Mouse (Mus musculus) embryonic facial prominence, embryonic 14.5 days (tissue): ENCODE measurements around the gene Zdhhc18. TPM values are rescaled to one million over a fixed set of nuclear protein-coding genes. Genes with fewer than 3 reads are reported as not detected.

Source experiments
- ATAC-seq: fragments of 200-750 bp; cut with Nextera tagmentation; 2 replicates; pipeline ENCODE4 v1.8.0; 2017; ENCODE audit warnings: low read depth, moderate number of reproducible peaks, moderate TSS enrichment
- DNase-seq: peaks from one replicate; pipeline ENCODE4 v3.0.0-alpha.2; 2015; ENCODE audit warnings: low spot score
- H3K27ac ChIP-seq: fragments of 300-500 bp; sonication (generic); replicated peaks from 2 replicates; pipeline ENCODE4 v1.5.1; 2014; ENCODE audit warnings: low read depth, mild to moderate bottlenecking, low read length, moderate library complexity
- H3K27me3 ChIP-seq: fragments of 300-500 bp; sonication (generic); replicated peaks from 2 replicates; pipeline ENCODE4 v1.6.1; 2014; ENCODE audit warnings: low read length; ENCODE audit not compliant: control insufficient read depth, insufficient read depth
- H3K36me3 ChIP-seq: fragments of 300-500 bp; sonication (generic); 2 replicates; pipeline ENCODE4 v1.6.1; 2014; ENCODE audit warnings: low read length, mixed read lengths; ENCODE audit not compliant: control insufficient read depth, insufficient read depth
- H3K4me1 ChIP-seq: fragments of 300-500 bp; sonication (generic); 2 replicates; pipeline ENCODE4 v1.6.1; 2014; ENCODE audit warnings: antibody characterized with exemption, low read length; ENCODE audit not compliant: control insufficient read depth, insufficient read depth
- H3K4me2 ChIP-seq: fragments of 300-500 bp; sonication (generic); 2 replicates; pipeline ENCODE4 v1.6.1; 2014; ENCODE audit warnings: low read depth, mild to moderate bottlenecking, low read length, moderate library complexity, mixed read lengths
- H3K4me3 ChIP-seq: fragments of 300-500 bp; sonication (generic); 2 replicates; pipeline ENCODE4 v1.5.1; 2014; ENCODE audit warnings: low read depth, mild to moderate bottlenecking, low read length
- H3K9ac ChIP-seq: fragments of 300-500 bp; sonication (generic); 2 replicates; pipeline ENCODE4 v1.6.1; 2014; ENCODE audit warnings: low read depth, mild to moderate bottlenecking, low read length, moderate library complexity, mixed read lengths
- H3K9me3 ChIP-seq: fragments of 300-500 bp; sonication (generic); 2 replicates; pipeline ENCODE4 v1.6.1; 2016; ENCODE audit warnings: low read length; ENCODE audit not compliant: control insufficient read depth
- WGBS: fragments of 180-500 bp; shearing (Covaris S2); extraction: QIAGEN DNeasy Blood & Tissue Kit; methylation state at CpG from one replicate; pipeline ENCODE4 v1.1.7; 2014; 5-methylcytosine and 5-hydroxymethylcytosine counted together
- microRNA-seq: library from miRNA; unstranded; fragments of <30 nt; microRNA quantifications from one replicate; pipeline ENCODE4, GENCODE M21; 2016; ENCODE audit warnings: borderline number of aligned reads
- polyA plus RNA-seq: library from polyadenylated mRNA; unstranded; fragments of >200 nt; fragmentation: Nextera tagmentation; extraction: Ambion mirVana; gene quantifications from 2 replicates; pipeline ENCODE4 v1.2.1, GENCODE M21; 2014

Gene Zdhhc18
- polyA plus RNA-seq, 1 experiment from 2014 or later, result 2.1 TPM

GRCm38 (mm10) chr4:133559846-133560245 lies 90.1 kb downstream of the Zdhhc18 start:
- H3K9ac ChIP-seq, result no peak overlapping the region
- ATAC-seq (no peak), DNase-seq (no peak)
- no peak overlapping the region for H3K27ac ChIP-seq
- H3K9me3 ChIP-seq, result no peaks in the 10 kb centered on the region
- H3K27me3 ChIP-seq, result no peaks in the 10 kb centered on the region
- 60% methylated on average over 4 of the region's 4 CpGs for WGBS
- H3K4me1 ChIP-seq, result no peaks in the 10 kb centered on the region
- H3K4me2 ChIP-seq, result no peak overlapping the region
- no peak overlapping the region for H3K4me3 ChIP-seq
- H3K36me3 ChIP-seq, result no peaks in the 10 kb centered on the region

GRCm38 (mm10) chr4:133557041-133557717 lies 92.8 kb downstream of the Zdhhc18 start:
- WGBS, result 30% methylated on average over 10 of the region's 10 CpGs
- H3K4me1 ChIP-seq, result no peaks in the 10 kb centered on the region
- H3K9ac ChIP-seq, result no peak overlapping the region
- DNase-seq, result no peak
- H3K4me2 ChIP-seq, result no peak overlapping the region
- no peaks in the 10 kb centered on the region for H3K27me3 ChIP-seq
- no peak overlapping the region for H3K4me3 ChIP-seq
- no peaks in the 10 kb centered on the region for H3K9me3 ChIP-seq
- no peak for ATAC-seq
- no peaks in the 10 kb centered on the region for H3K36me3 ChIP-seq
- no peak overlapping the region for H3K27ac ChIP-seq

Small RNAs within 50 kb of the gene (microRNA-seq; reads per million reads assigned to microRNA genes)
- not detected for gene Gm23158

Other genes with a start within 250 kb of the Zdhhc18 start
- 1.4 and 2.8 TPM in 2 replicates for gene Tent5b, start 170.0 kb downstream of the Zdhhc18 start, polyA plus RNA-seq
- gene Trnp1, start 151.6 kb downstream of the Zdhhc18 start, polyA plus RNA-seq, result 9.0 TPM in 2 replicates
- gene Kdf1, start 131.2 kb downstream of the Zdhhc18 start, polyA plus RNA-seq, result 11.6 and 12.6 TPM in 2 replicates
- 191 and 199 TPM in 2 replicates for gene Nudc, start 104.2 kb downstream of the Zdhhc18 start, polyA plus RNA-seq
- not detected in 2 replicates for gene Nr0b2, start 96.8 kb downstream of the Zdhhc18 start, polyA plus RNA-seq
- 6.3 and 8.3 TPM in 2 replicates for gene Gpatch3, start 75.4 kb downstream of the Zdhhc18 start, polyA plus RNA-seq
- gene Gpn2, start 65.8 kb downstream of the Zdhhc18 start, polyA plus RNA-seq, result 17.3 and 18.8 TPM in 2 replicates
- gene Sfn, start 48.0 kb downstream of the Zdhhc18 start, polyA plus RNA-seq, result 129 and 135 TPM in 2 replicates
- gene Pigv, start 22.5 kb upstream of the Zdhhc18 start, polyA plus RNA-seq, result 8.4 and 11.3 TPM in 2 replicates
- gene Arid1a, start 106.6 kb upstream of the Zdhhc18 start, polyA plus RNA-seq, result 29.1 and 29.6 TPM in 2 replicates
- gene Rps6ka1, start 237.6 kb upstream of the Zdhhc18 start, polyA plus RNA-seq, result 27.3 and 29.9 TPM in 2 replicates